Comparison of ENCODE assay signal across 8 mouse cellular contexts in genomic region chr10:80342305-80342748, GRCm38 (mm10). TPM values are rescaled to one million over a fixed set of nuclear protein-coding genes. Genes with fewer than 3 reads are reported as not detected.
DNase-seq lines count a peak whose midpoint lies in the region; ATAC-seq and TF ChIP-seq lines count a peak whose summit lies in the region.

No protein-coding gene starts in this region.

- 3% methylated on average over 26 of the region's 26 CpGs for WGBS in kidney, embryonic 15.5 days
- WGBS in embryonic facial prominence, embryonic 14.5 days, result under 1% methylated on average over 26 of the region's 26 CpGs
- 3% methylated on average over 26 of the region's 26 CpGs for WGBS in intestine, embryonic 14.5 days
- 4% methylated on average over 26 of the region's 26 CpGs for WGBS in midbrain, postnatal 0 days

- peaks cover 80% of the 10 kb centered on the region for H3K27me3 ChIP-seq in kidney, embryonic 15.5 days
- peaks cover 67% of the 10 kb centered on the region for H3K27me3 ChIP-seq in embryonic facial prominence, embryonic 14.5 days (replicated peaks; ENCODE audit: control insufficient read depth, insufficient read depth, low read length)
- peaks cover 69% of the 10 kb centered on the region for H3K27me3 ChIP-seq in intestine, embryonic 14.5 days (replicated peaks; ENCODE audit: control insufficient read depth, insufficient read depth, low read length)
- H3K27me3 ChIP-seq in midbrain, postnatal 0 days (ENCODE audit: insufficient read depth, low read length), result peaks cover 57% of the 10 kb centered on the region

- H3K27ac ChIP-seq in kidney, embryonic 15.5 days, result no peak overlapping the region
- H3K27ac ChIP-seq in embryonic facial prominence, embryonic 14.5 days (replicated peaks; ENCODE audit: low read depth, low read length), result no peak overlapping the region
- no peak overlapping the region for H3K27ac ChIP-seq in intestine, embryonic 14.5 days (ENCODE audit: low read depth)
- no peak overlapping the region for H3K27ac ChIP-seq in midbrain, postnatal 0 days (ENCODE audit: low read depth, low read length)

- no peaks in the 10 kb centered on the region for H3K36me3 ChIP-seq in kidney, embryonic 15.5 days
- no peaks in the 10 kb centered on the region for H3K36me3 ChIP-seq in embryonic facial prominence, embryonic 14.5 days (ENCODE audit: control insufficient read depth, insufficient read depth, low read length)
- H3K36me3 ChIP-seq in intestine, embryonic 14.5 days (ENCODE audit: control insufficient read depth, insufficient read depth, low read length), result no peaks in the 10 kb centered on the region
- H3K36me3 ChIP-seq in midbrain, postnatal 0 days (ENCODE audit: insufficient read depth, low read length), result no peaks in the 10 kb centered on the region

- 0 out of 2 replicates have a peak, but pooled peaks have one; percentile 5 for ATAC-seq in kidney, embryonic 15.5 days (replicated peaks; ENCODE audit: low FRiP score)
- ATAC-seq in embryonic facial prominence, embryonic 14.5 days (ENCODE audit: low read depth), result peak; percentile 2; the same call in 1 of the 2 replicates
- no peak for ATAC-seq in intestine, embryonic 14.5 days (replicated peaks; ENCODE audit: low FRiP score, low TSS enrichment, low read depth)
- peak; percentile 13; the same call in 1 of the 2 replicates for ATAC-seq in midbrain, postnatal 0 days (ENCODE audit: low FRiP score)
- no peak for ATAC-seq in granulocyte monocyte progenitor cell, adult 5-6 weeks (replicated peaks; ENCODE audit: poor library complexity, severe bottlenecking)

- peaks cover 53% of the 10 kb centered on the region for H3K4me1 ChIP-seq in kidney, embryonic 15.5 days
- H3K4me1 ChIP-seq in embryonic facial prominence, embryonic 14.5 days (ENCODE audit: control insufficient read depth, insufficient read depth, low read length), result peaks cover 29% of the 10 kb centered on the region
- H3K4me1 ChIP-seq in intestine, embryonic 14.5 days (replicated peaks; ENCODE audit: control insufficient read depth, insufficient read depth, low read length), result peaks cover 32% of the 10 kb centered on the region
- H3K4me1 ChIP-seq in midbrain, postnatal 0 days (ENCODE audit: insufficient read depth, low read length), result 0 out of 2 replicates have a peak, but pooled peaks cover 2% of the 10 kb centered on the region

- DNase-seq in kidney, adult 9 months, result no peak
- no peak for DNase-seq in embryonic facial prominence, embryonic 14.5 days (ENCODE audit: low spot score)
- peak; percentile 55 for DNase-seq in intestine, embryonic 14.5 days (ENCODE audit: low spot score)
- DNase-seq in midbrain, postnatal 0 days (ENCODE audit: low spot score), result no peak
- no peak for DNase-seq in layer of hippocampus, adult 18-20 months (ENCODE audit: low spot score in 2 of 2)
- no peak for DNase-seq in thymus, postnatal 14 days

- peak overlapping the region; percentile 37 for H3K4me3 ChIP-seq in kidney, embryonic 15.5 days (replicated peaks)
- H3K4me3 ChIP-seq in embryonic facial prominence, embryonic 14.5 days (ENCODE audit: low read depth, low read length), result peak overlapping the region; percentile 37
- peak overlapping the region; percentile 30 for H3K4me3 ChIP-seq in intestine, embryonic 14.5 days (ENCODE audit: low read depth, low read length)
- H3K4me3 ChIP-seq in midbrain, postnatal 0 days (ENCODE audit: low read depth, low read length), result peak overlapping the region; percentile 25

- no peak for TF ChIP-seq CTCF in midbrain, postnatal 0 days (IDR thresholded peaks at IDR 0.05)

- no peak overlapping the region for H3K9ac ChIP-seq in kidney, embryonic 15.5 days
- H3K9ac ChIP-seq in embryonic facial prominence, embryonic 14.5 days (ENCODE audit: low read depth, low read length), result no peak overlapping the region; the same call in 1 of the 2 replicates
- H3K9ac ChIP-seq in intestine, embryonic 14.5 days (ENCODE audit: low read length), result no peak overlapping the region
- no peak overlapping the region for H3K9ac ChIP-seq in midbrain, postnatal 0 days (replicated peaks; ENCODE audit: low read length, poor library complexity, severe bottlenecking)

- H3K4me2 ChIP-seq in kidney, embryonic 15.5 days, result peak overlapping the region; percentile 63
- peak overlapping the region; percentile 57 for H3K4me2 ChIP-seq in embryonic facial prominence, embryonic 14.5 days (ENCODE audit: low read depth, low read length)
- peak overlapping the region; percentile 57 for H3K4me2 ChIP-seq in intestine, embryonic 14.5 days (ENCODE audit: low read length)
- H3K4me2 ChIP-seq in midbrain, postnatal 0 days (ENCODE audit: low read depth, low read length, poor library complexity, severe bottlenecking), result peak overlapping the region; percentile 45

- no peaks in the 10 kb centered on the region for H3K9me3 ChIP-seq in kidney, embryonic 15.5 days (replicated peaks)
- no peaks in the 10 kb centered on the region for H3K9me3 ChIP-seq in embryonic facial prominence, embryonic 14.5 days (ENCODE audit: control insufficient read depth, low read length)
- H3K9me3 ChIP-seq in intestine, embryonic 14.5 days (ENCODE audit: control insufficient read depth, low read length), result no peaks in the 10 kb centered on the region
- H3K9me3 ChIP-seq in midbrain, postnatal 0 days (ENCODE audit: low read length), result no peaks in the 10 kb centered on the region

RNA-seq across cellular contexts. Expression of gene Adamtsl5, which starts 5.9 kb away (rescaled TPM):
- 3.6 and 5.2 TPM in 2 replicates for polyA plus RNA-seq in kidney, embryonic 15.5 days (2015; fragmentation: Nextera tagmentation; extraction: Ambion mirVana)
- 5.8 and 6.3 TPM in 2 replicates for polyA plus RNA-seq in embryonic facial prominence, embryonic 14.5 days (2014; fragmentation: Nextera tagmentation; extraction: Ambion mirVana)
- polyA plus RNA-seq in intestine, embryonic 14.5 days (2014; fragmentation: Nextera tagmentation; extraction: Ambion mirVana), result 8.1 and 8.7 TPM in 2 replicates
- 0.71 and 0.77 TPM in 2 replicates for total RNA-seq in midbrain, postnatal 0 days (2014; rRNA removed)
- polyA plus RNA-seq in midbrain, postnatal 0 days (2015; fragmentation: Nextera tagmentation; extraction: Ambion mirVana), result 0.62 and 0.71 TPM in 2 replicates
- not detected in 2 replicates for total RNA-seq in granulocyte monocyte progenitor cell, adult 5-6 weeks (2014; fragmentation: Nextera tagmentation)
- not detected in 2 replicates for total RNA-seq in granulocyte monocyte progenitor cell, adult 5-6 weeks (2017)
- 1 to 10 TPM; 5.6 to 6.9 TPM for total RNA-seq in layer of hippocampus, adult 18-20 months (2021)

RNA-seq across cellular contexts. Expression of gene Reep6, which starts 12.6 kb away (rescaled TPM):
- polyA plus RNA-seq in kidney, embryonic 15.5 days (2015; fragmentation: Nextera tagmentation; extraction: Ambion mirVana), result 8.4 and 10.5 TPM in 2 replicates
- polyA plus RNA-seq in embryonic facial prominence, embryonic 14.5 days (2014; fragmentation: Nextera tagmentation; extraction: Ambion mirVana), result 5.6 and 7.5 TPM in 2 replicates
- 42.4 and 58.1 TPM in 2 replicates for polyA plus RNA-seq in intestine, embryonic 14.5 days (2014; fragmentation: Nextera tagmentation; extraction: Ambion mirVana)
- total RNA-seq in midbrain, postnatal 0 days (2014; rRNA removed), result 3.8 and 5.3 TPM in 2 replicates
- polyA plus RNA-seq in midbrain, postnatal 0 days (2015; fragmentation: Nextera tagmentation; extraction: Ambion mirVana), result 7.0 and 7.8 TPM in 2 replicates
- 0.11 and 0.60 TPM in 2 replicates for total RNA-seq in granulocyte monocyte progenitor cell, adult 5-6 weeks (2014; fragmentation: Nextera tagmentation)
- total RNA-seq in granulocyte monocyte progenitor cell, adult 5-6 weeks (2017), result 0.22 and 2.7 TPM in 2 replicates
- 10 to 100 TPM; 10.3 to 10.9 TPM for total RNA-seq in layer of hippocampus, adult 18-20 months (2021)

RNA-seq across cellular contexts. Expression of gene Pcsk4, which starts 13.0 kb away (rescaled TPM):
- polyA plus RNA-seq in kidney, embryonic 15.5 days (2015; fragmentation: Nextera tagmentation; extraction: Ambion mirVana), result 5.8 and 9.1 TPM in 2 replicates
- 1.7 and 2.9 TPM in 2 replicates for polyA plus RNA-seq in embryonic facial prominence, embryonic 14.5 days (2014; fragmentation: Nextera tagmentation; extraction: Ambion mirVana)
- polyA plus RNA-seq in intestine, embryonic 14.5 days (2014; fragmentation: Nextera tagmentation; extraction: Ambion mirVana), result 6.8 and 7.3 TPM in 2 replicates
- 5.2 and 7.5 TPM in 2 replicates for total RNA-seq in midbrain, postnatal 0 days (2014; rRNA removed)
- 12.6 and 14.6 TPM in 2 replicates for polyA plus RNA-seq in midbrain, postnatal 0 days (2015; fragmentation: Nextera tagmentation; extraction: Ambion mirVana)
- 6.7 and 7.2 TPM in 2 replicates for total RNA-seq in granulocyte monocyte progenitor cell, adult 5-6 weeks (2014; fragmentation: Nextera tagmentation)
- total RNA-seq in granulocyte monocyte progenitor cell, adult 5-6 weeks (2017), result 0.98 and 1.6 TPM in 2 replicates
- total RNA-seq in layer of hippocampus, adult 18-20 months (2021), result 1 to 10 TPM; 3.5 to 3.8 TPM

RNA-seq across cellular contexts. Expression of gene Plk5, which starts 13.9 kb away (rescaled TPM):
- polyA plus RNA-seq in kidney, embryonic 15.5 days (2015; fragmentation: Nextera tagmentation; extraction: Ambion mirVana), result 0.67 and 0.70 TPM in 2 replicates
- polyA plus RNA-seq in embryonic facial prominence, embryonic 14.5 days (2014; fragmentation: Nextera tagmentation; extraction: Ambion mirVana), result 0.47 and 0.72 TPM in 2 replicates
- polyA plus RNA-seq in intestine, embryonic 14.5 days (2014; fragmentation: Nextera tagmentation; extraction: Ambion mirVana), result 0.22 and 0.32 TPM in 2 replicates
- total RNA-seq in midbrain, postnatal 0 days (2014; rRNA removed), result 17.5 and 23.1 TPM in 2 replicates
- polyA plus RNA-seq in midbrain, postnatal 0 days (2015; fragmentation: Nextera tagmentation; extraction: Ambion mirVana), result 12.5 and 12.8 TPM in 2 replicates
- not detected in 2 replicates for total RNA-seq in granulocyte monocyte progenitor cell, adult 5-6 weeks (2014; fragmentation: Nextera tagmentation)
- not detected in 2 replicates for total RNA-seq in granulocyte monocyte progenitor cell, adult 5-6 weeks (2017)
- total RNA-seq in layer of hippocampus, adult 18-20 months (2021), result 10 to 100 TPM; 30.3 to 30.5 TPM

RNA-seq across cellular contexts. Expression of gene 2310011J03Rik, which starts 22.0 kb away (rescaled TPM):
- 49.5 and 52.7 TPM in 2 replicates for polyA plus RNA-seq in kidney, embryonic 15.5 days (2015; fragmentation: Nextera tagmentation; extraction: Ambion mirVana)
- polyA plus RNA-seq in embryonic facial prominence, embryonic 14.5 days (2014; fragmentation: Nextera tagmentation; extraction: Ambion mirVana), result 38.5 and 46.3 TPM in 2 replicates
- 43.4 and 45.2 TPM in 2 replicates for polyA plus RNA-seq in intestine, embryonic 14.5 days (2014; fragmentation: Nextera tagmentation; extraction: Ambion mirVana)
- 15.6 and 23.1 TPM in 2 replicates for total RNA-seq in midbrain, postnatal 0 days (2014; rRNA removed)
- polyA plus RNA-seq in midbrain, postnatal 0 days (2015; fragmentation: Nextera tagmentation; extraction: Ambion mirVana), result 26.5 and 29.6 TPM in 2 replicates
- 35.2 and 45.0 TPM in 2 replicates for total RNA-seq in granulocyte monocyte progenitor cell, adult 5-6 weeks (2014; fragmentation: Nextera tagmentation)
- 16.4 and 17.4 TPM in 2 replicates for total RNA-seq in granulocyte monocyte progenitor cell, adult 5-6 weeks (2017)
- total RNA-seq in layer of hippocampus, adult 18-20 months (2021), result 10 to 100 TPM; 25.0 to 25.9 TPM

Comparison
In these comparisons a context has a peak if more than half of its experiments do, and no peak if none do; other contexts are left out.
1. ATAC-seq: peak in kidney, embryonic 15.5 days (single experiment), embryonic facial prominence, embryonic 14.5 days (single experiment) and midbrain, postnatal 0 days (single experiment); none in intestine, embryonic 14.5 days (single experiment) and granulocyte monocyte progenitor cell, adult 5-6 weeks (single experiment).
2. Peak in every context shown above with its lines, with median percentiles within 50 percentile points of each other: H3K4me2 ChIP-seq and H3K4me3 ChIP-seq.